8 mouse cellular contexts compared by ENCODE assay signal in genomic region chr2:25000544-25001235, GRCm38 (mm10). TPM values are rescaled to one million over a fixed set of nuclear protein-coding genes. Genes with fewer than 3 reads are reported as not detected.
DNase-seq lines count a peak whose midpoint lies in the region; ATAC-seq and TF ChIP-seq lines count a peak whose summit lies in the region.

No protein-coding gene starts in this region.

- H3K9me3 ChIP-seq in stomach, postnatal 0 days (ENCODE audit: control insufficient read depth, low read length), result no peaks in the 10 kb centered on the region

- H3K4me3 ChIP-seq in cortical plate, adult 2 months (ENCODE audit: insufficient read depth, low read length), result no peak overlapping the region
- H3K4me3 ChIP-seq in stomach, postnatal 0 days (ENCODE audit: low read depth, low read length), result no peak overlapping the region

- H3K27ac ChIP-seq in cortical plate, adult 2 months (ENCODE audit: insufficient read depth, low read length), result no peak overlapping the region
- H3K27ac ChIP-seq in stomach, postnatal 0 days (replicated peaks), result no peak overlapping the region

- no peak for TF ChIP-seq EP300 in stomach, postnatal 0 days (optimal IDR thresholded peaks at IDR 0.05)

- H3K36me3 ChIP-seq in stomach, postnatal 0 days (ENCODE audit: control insufficient read depth, insufficient read depth, low read length), result no peaks in the 10 kb centered on the region

- H3K4me1 ChIP-seq in cortical plate, adult 2 months (ENCODE audit: control insufficient read depth, insufficient read depth, low read length), result no peaks in the 10 kb centered on the region
- H3K4me1 ChIP-seq in stomach, postnatal 0 days (replicated peaks; ENCODE audit: control insufficient read depth, insufficient read depth), result no peaks in the 10 kb centered on the region

- no peak overlapping the region for H3K9ac ChIP-seq in stomach, postnatal 0 days (ENCODE audit: low read length)

- 63% methylated on average over 3 of the region's 3 CpGs for WGBS in stomach, postnatal 0 days

- H3K4me2 ChIP-seq in stomach, postnatal 0 days (replicated peaks; ENCODE audit: low read depth), result no peak overlapping the region

- H3K27me3 ChIP-seq in stomach, postnatal 0 days (ENCODE audit: control insufficient read depth, insufficient read depth, low read length), result no peaks in the 10 kb centered on the region

- peak; percentile 56; the same call in 1 of the 2 replicates for ATAC-seq in stomach, postnatal 0 days (ENCODE audit: low FRiP score, low TSS enrichment)

- peak; percentile 63 for TF ChIP-seq CTCF in cortical plate, adult 2 months (IDR thresholded peaks at IDR 0.05; ENCODE audit: extremely low read depth, insufficient read depth, low read length)
- peak; percentile 75 for TF ChIP-seq CTCF in stomach, postnatal 0 days (IDR thresholded peaks at IDR 0.05; ENCODE audit: low read depth)

- peak; percentile 29 for DNase-seq in gastrocnemius, postnatal 10 days
- no peak for DNase-seq in gastrocnemius, adult 8-10 months (ENCODE audit: low spot score in 2 of 2)
- DNase-seq in right cerebral cortex, adult 2 months (ENCODE audit: low spot score in 2 of 2), result peak; percentile 15 to 23
- no peak for DNase-seq in right cerebral cortex, adult 18-20 months
- peak; percentile 59 to 66 for DNase-seq in kidney, postnatal 4 days
- peak; percentile 61 for DNase-seq in stomach, postnatal 0 days (ENCODE audit: low spot score)
- no peak for DNase-seq in T-cell, adult 2 months (ENCODE audit: low spot score)

- TF ChIP-seq POLR2A in cortical plate, adult 2 months (IDR thresholded peaks at IDR 0.05; ENCODE audit: extremely low read depth, insufficient read depth, low read length), result no peak

RNA-seq across cellular contexts. Expression of gene Pnpla7, which starts 24.9 kb away (rescaled TPM):
- 10 to 100 TPM; 18.0 to 19.3 TPM for total RNA-seq in gastrocnemius, postnatal 10 days (2021)
- total RNA-seq in gastrocnemius, adult 8-10 months (2022), result 10 to 100 TPM; 32.8 to 48.4 (median 40.4) TPM
- polyA plus RNA-seq in cortical plate, adult 2 months (2012; rRNA removed), result 20.1 and 22.5 TPM in 2 replicates
- 4.2 and 4.3 TPM in 2 replicates for polyA plus RNA-seq in stomach, postnatal 0 days (2015; fragmentation: Nextera tagmentation; extraction: Ambion mirVana)

RNA-seq across cellular contexts. Expression of gene Mrpl41, which starts 25.8 kb away (rescaled TPM):
- total RNA-seq in gastrocnemius, postnatal 10 days (2021), result 10 to 100 TPM; 47.5 to 53.0 TPM
- 10 to 100 TPM; 33.0 to 39.9 (median 34.9) TPM for total RNA-seq in gastrocnemius, adult 8-10 months (2022)
- polyA plus RNA-seq in cortical plate, adult 2 months (2012; rRNA removed), result 137 TPM in 2 replicates
- polyA plus RNA-seq in stomach, postnatal 0 days (2015; fragmentation: Nextera tagmentation; extraction: Ambion mirVana), result 121 and 122 TPM in 2 replicates

RNA-seq across cellular contexts. Expression of gene Dph7, which starts 38.5 kb away (rescaled TPM):
- 1 to 10 TPM; 5.6 to 8.6 TPM for total RNA-seq in gastrocnemius, postnatal 10 days (2021)
- 1 to 10 TPM; 3.8 to 4.3 (median 4.2) TPM for total RNA-seq in gastrocnemius, adult 8-10 months (2022)
- polyA plus RNA-seq in cortical plate, adult 2 months (2012; rRNA removed), result 34.6 and 37.3 TPM in 2 replicates
- 12.1 TPM in 2 replicates for polyA plus RNA-seq in stomach, postnatal 0 days (2015; fragmentation: Nextera tagmentation; extraction: Ambion mirVana)

RNA-seq across cellular contexts. Expression of gene Zmynd19, which starts 51.1 kb away (rescaled TPM):
- total RNA-seq in gastrocnemius, postnatal 10 days (2021), result 10 to 100 TPM; 21.1 to 21.8 TPM
- total RNA-seq in gastrocnemius, adult 8-10 months (2022), result 10 to 100 TPM; 19.9 to 24.0 (median 23.1) TPM
- polyA plus RNA-seq in cortical plate, adult 2 months (2012; rRNA removed), result 21.4 and 21.6 TPM in 2 replicates
- polyA plus RNA-seq in stomach, postnatal 0 days (2015; fragmentation: Nextera tagmentation; extraction: Ambion mirVana), result 7.1 and 7.8 TPM in 2 replicates

RNA-seq across cellular contexts. Expression of gene Nsmf, which starts 53.5 kb away (rescaled TPM):
- 10 to 100 TPM; 25.8 to 36.1 TPM for total RNA-seq in gastrocnemius, postnatal 10 days (2021)
- total RNA-seq in gastrocnemius, adult 8-10 months (2022), result 1 to 10 TPM; 5.6 to 8.4 (median 7.2) TPM
- polyA plus RNA-seq in cortical plate, adult 2 months (2012; rRNA removed), result 724 and 838 TPM in 2 replicates
- polyA plus RNA-seq in stomach, postnatal 0 days (2015; fragmentation: Nextera tagmentation; extraction: Ambion mirVana), result 23.5 and 30.2 TPM in 2 replicates

Comparison
In these comparisons a context has a peak if more than half of its experiments do, and no peak if none do; other contexts are left out.
1. DNase-seq: peak in gastrocnemius, postnatal 10 days (single experiment), right cerebral cortex, adult 2 months (2 of 2), kidney, postnatal 4 days (2 of 2) and stomach, postnatal 0 days (single experiment); none in gastrocnemius, adult 8-10 months (0 of 2), right cerebral cortex, adult 18-20 months (single experiment) and T-cell, adult 2 months (single experiment).